Mouse (Mus musculus) right cerebral cortex, postnatal 36 days (tissue): ENCODE measurements at regions not wholly inside any gene's neighbourhood (a gene's known extent, or its start where the extent isn't known, plus 50 kb on each side); places are given as distances from the start of the nearest gene placed in this dataset.
"Not testable (repeated sequence)": the region's sequence is repeated elsewhere in the genome, so short reads cannot be mapped to it uniquely, and the experiment has no call there.

ENCODE experiments used
- DNase-seq, 2 experiments: peaks; one replicate each; pipeline ENCODE4 v3.0.0; 2022; ENCODE audit warnings: low spot score in 2 of 2, mixed read lengths in 1 of 2

DNA sequence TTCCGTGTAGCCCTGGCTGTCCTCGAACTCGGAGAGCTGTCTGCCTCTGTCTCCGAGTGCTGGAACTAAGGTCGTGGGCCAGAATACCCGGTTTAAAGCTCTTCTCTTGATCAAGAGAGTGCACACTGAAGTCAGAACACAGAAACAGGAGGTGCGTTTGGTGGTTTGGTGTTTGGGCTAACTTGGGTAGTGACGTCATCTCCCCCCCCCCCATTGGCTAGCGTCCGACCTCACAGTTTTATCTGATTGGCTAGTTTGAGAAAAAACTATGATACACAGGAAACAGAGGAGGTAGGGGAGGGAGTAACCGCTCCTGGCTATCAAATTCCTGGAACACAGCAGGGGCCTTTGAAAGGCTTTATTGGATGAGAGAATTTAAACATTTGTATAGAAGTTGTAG, 60.2 kb upstream of the Pim1 start:
- no peak for DNase-seq

DNA sequence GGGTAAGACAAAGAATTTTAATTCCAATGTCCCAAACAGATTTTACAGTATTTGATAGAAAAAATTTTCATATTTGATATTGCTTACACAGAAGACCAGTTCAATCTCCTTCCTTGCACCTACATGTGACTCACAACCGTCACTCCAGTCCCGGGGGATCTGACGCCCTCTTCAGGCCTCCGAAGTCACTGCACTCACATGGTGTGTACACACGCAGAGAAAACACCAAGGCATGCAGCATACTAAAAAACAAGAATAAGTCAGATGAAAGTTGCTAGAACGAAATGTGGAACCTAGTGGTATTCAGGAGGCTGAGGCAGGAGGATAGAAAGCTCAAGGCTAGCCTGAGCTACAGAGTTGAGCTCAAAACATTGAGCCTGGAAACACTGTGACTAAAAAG, 59.7 kb upstream of the Pim1 start:
- DNase-seq, result no peak

DNA sequence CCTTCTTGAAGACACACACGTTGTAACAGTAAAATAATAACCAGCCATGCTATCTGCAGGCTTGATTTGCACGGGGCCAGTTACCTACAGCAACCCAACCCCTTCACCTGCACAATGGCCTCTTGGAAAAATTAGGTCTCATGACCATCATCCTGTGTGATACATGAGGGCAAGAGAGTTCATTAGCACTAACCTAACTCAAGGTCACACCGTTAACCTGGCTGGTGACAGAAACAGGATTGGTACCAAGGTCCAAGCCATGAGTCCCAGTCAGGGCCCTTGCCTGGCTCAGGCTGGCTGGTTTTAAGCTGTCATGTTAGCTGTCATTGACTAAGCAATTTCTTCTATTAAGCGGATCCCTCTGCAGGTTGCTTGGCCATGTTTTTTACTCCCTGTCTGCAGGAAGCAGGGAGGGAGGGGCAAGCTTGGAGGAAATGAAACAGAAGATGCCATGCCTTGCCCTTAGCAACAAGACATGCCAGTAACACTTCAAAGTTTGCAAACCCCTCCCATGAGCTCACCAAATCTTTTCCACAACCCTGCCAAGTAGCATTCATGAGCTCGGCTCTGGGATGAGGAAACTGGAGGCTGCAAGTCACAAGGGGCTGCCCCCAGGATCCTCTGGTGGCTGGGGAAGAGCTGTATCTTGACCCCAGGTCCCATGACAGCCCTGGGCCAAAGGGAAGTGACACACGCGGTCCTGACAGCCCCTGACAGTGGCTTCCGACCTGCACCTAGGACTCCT, 58.8 kb upstream of the Pim1 start:
- no peak for DNase-seq

DNA sequence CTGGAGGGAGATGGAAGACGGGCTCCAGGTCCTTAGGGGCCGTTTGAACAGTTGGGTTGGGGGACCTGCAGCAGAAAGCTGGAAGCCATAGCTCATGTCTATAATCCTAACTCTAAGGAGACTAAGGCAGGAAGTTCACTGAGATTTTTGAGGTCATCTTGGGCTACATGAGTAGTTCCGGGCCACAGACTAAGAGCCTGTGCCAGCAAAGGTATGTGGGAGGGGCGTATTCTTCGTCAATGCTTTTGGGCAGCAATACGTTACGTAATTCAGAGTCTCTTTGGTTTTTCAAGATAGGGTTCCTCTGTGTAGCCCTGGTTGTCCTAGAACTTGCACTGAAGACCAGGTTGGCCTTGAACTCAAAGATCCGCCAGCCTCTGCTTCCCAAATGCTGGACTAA, 57.9 kb upstream of the Pim1 start:
- no peak for DNase-seq

DNA sequence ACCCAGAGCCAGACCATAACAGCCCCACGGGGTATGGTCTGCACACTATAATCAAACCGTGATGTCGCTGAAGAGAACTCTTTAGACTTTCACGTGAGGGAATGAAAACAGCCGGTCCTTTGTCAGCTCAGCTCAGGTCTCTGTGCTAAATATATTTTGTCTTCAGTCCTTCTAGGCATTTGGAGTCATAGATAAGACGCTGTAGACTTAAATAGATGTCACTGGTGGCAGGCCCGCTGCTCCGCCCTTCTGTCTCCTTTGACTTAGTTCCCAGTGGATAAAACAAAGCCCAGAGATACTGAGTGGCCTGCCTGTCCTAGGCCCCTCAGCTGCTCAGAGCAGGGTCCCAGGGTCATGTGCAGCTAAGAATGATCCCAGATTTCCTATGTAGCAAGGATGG, 57.2 kb upstream of the Pim1 start:
- DNase-seq, result no peak

DNA sequence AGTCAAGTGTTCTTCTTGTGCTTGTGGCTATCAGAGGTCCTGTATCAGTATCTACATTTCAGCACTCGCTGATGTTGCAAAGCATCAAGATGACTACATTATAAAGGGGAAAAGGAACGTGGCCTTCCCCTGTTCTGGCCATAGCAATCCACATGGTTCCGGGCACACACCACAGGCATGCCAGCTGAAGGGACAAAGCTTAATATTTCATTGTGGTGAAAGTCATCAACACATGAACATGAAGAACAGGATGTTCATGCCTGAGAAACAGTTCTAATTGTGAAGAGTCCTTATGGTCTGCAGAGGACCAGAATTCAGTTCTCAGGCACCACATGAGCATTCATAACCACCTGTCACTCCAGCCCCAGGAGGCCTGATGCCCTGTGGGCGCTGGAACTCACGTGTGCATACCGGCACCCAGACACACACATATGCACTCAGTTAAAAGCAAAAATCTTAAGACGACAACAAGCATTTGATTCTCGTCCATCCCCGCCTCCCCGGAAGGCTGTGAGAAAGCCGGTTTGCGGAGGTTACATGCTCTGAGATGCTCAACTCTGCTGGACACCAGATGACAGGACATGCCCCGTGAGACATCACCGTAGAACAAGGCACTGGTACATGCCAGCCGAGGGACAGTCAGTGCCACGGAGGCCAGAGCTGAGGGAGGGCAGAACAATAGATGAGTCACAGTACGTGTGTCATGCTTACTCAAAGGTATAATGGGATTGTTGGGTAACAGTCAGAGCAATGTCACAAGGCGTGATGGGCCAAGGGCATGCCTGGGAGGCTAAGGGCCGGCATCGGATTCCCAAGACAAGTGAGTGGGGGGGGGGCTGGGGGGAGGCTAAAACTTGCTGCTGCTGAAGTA, 56.2 kb upstream of the Pim1 start:
- DNase-seq, result no peak

DNA sequence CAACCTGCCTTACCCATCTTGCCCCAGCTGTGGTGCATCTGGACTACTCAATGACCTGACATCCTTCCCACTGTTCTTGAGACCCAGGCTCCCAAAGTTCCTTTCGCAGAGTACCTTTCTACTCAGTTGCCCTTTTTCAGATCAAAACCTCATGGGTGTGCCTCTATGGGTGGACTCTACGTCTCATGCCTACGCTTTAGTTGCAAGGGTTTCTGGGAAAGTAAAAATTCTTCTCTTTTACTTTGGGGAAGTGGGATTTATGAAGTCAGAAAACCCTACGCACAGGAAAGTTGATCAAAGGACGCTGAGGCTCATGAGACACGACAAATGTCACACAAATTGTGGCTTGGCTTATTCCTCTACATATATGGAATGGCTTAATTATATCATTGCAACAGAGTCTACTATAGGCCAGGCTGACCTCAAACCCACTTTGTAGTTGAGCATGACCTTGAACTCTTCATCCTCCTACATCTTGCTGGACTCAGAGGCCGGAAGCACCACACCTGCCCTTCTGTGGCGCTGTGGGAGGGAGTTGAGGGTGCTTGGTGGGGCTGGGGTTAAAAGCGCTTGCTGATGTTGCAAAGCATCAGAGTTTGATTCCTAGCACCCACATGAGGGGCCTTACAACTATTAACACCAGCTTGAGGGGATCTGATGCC, 55.1 kb upstream of the Pim1 start:
- DNase-seq, result no peak

DNA sequence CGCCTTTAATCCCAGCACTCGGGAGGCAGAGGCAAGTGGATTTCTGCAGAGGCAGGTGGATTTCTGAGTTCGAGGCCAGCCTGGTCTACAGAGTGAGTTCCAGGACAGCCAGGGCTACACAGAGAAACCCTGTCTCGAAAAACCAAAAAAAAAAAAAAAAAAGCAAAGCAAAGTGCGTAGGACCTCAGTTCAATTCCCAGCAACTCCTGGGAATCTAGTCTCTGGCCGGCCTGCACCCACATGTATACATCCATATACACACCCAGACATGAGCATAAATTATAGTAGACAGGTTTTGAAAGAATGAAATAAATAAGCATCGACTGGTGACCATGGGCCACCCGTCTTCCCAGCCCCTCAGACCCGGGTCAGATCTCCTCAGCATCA, 54.1 kb upstream of the Pim1 start:
- DNase-seq, result not testable (repeated sequence)

DNA sequence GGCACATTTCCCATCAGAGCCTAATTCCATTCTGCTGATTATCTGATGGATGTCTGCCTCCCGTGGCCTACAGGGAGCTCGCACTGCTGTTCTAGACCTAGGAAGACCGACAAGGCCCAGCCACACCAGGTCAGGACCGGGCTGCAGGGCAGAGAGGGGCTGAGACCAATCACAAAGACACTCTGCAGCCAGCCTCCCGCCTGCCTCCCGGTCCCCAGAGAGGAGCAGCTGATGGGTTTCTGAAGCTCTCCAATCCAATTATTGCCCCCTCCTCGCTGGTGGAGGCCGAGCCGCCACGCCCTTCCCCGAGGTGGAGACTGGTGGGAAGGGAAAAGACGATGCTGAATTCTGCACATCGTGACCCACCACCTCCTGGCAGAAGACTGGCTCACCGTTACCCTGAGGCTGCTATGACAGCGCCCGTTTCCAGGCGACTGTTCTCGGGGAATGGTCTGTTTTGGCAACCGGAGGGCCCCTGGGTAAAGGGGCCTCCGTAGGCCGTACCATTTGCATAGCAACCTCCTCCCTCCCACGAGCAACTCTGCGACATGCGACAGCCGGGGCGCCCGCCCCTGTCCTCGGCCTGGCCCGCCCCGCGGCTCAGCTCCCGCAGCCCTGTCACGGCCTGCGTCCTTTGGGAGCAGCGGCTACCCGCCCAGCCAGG, 53.5 kb upstream of the Pim1 start:
- peak; percentile 49 to 56 for DNase-seq

DNA sequence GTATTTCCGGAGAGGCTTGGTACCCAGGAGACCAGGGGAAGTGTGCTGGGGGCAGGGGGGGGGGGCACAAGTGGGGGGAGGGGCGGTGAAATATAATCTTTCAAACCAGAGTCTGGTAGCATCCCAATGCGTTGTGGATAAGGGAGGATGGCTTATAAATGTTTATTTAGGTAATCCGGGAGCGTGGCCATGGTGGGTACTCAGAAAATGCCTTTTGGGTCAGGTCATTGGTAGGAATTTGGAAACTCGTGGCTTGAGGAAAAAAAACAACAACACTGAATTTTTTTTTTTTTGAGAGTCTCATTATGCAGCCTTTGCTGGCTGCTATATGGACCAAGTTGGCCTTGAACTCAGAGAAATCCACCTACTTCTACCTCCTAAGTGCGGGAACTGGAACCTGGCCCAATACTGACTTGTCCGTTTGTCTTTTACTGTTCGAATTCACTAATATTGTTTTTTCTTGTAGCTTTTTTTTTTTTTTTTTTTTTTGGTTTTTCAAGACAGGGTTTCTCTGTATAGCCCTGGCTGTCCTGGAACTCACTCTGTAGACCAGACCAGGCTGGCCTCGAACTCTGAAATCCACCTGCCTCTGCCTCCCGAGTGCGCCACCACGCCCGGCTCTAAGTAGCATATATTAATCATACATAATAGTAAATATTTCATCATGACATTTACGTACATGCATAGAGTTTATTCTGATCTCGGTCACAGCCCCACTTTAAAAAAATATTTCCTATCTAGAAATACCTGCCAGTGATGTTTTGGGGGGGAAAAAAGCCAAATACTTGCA, 52.8 kb upstream of the Pim1 start:
- no peak for DNase-seq

DNA sequence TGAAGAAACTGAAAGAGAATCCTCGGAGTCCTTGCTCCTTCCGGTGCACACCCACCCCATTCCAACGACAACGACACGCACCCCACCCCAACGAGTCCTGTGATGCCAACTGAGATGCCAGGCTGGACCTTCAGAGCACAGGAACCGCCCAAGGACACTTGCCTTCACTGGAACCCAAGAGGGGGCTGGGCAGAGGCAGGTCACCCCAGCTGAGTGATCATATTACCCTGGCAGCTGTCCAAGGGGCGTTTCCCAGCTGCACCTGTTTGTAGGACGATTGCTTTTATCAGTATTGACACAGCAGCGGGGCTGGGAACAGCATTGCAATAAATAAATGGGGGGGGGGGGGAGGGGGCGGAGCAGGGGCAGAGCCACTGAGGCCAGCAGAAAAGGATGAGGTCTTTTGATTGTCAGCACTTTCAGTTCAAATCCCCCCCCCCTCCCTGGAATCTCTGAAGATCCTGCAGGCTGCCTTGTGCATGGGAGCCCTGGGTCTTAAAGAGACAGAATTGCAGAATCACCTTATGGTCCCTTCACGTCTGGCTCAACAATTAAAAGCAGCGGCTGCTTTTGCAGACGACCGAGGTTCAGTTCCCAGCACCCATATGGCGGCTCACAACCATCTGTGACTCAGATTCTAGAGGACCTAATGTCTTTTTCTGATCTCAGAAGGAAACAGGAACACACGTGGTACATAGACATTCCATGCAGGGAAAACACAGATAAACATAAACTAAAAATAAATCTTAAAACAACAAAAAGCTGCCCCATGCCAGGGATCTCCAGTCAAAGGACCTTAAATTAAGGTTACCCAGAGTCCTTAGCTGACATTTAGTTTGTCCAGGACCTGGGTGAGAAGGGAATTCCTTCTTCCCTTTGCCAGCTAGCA, 52.0 kb upstream of the Pim1 start:
- no peak for DNase-seq

DNA sequence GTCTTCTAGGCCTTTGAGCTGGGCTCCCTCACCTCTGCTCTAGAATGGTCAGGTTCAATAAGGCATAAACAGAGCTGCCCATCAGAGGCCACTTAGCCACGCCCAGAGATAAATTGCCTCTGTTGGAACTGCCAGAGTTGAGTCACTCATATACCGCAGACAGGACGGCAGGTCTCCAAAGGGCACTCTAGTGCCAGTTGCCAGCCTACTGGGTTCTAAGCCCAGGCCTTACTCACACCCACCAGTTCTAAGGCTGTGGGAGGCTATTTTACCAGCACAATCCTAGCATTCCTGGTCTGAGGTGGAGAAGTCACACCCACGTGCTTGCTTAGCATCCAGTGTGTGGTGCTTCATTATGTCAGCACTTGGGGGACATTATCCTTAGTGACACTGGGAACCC, 50.6 kb upstream of the Pim1 start:
- DNase-seq, result no peak

DNA sequence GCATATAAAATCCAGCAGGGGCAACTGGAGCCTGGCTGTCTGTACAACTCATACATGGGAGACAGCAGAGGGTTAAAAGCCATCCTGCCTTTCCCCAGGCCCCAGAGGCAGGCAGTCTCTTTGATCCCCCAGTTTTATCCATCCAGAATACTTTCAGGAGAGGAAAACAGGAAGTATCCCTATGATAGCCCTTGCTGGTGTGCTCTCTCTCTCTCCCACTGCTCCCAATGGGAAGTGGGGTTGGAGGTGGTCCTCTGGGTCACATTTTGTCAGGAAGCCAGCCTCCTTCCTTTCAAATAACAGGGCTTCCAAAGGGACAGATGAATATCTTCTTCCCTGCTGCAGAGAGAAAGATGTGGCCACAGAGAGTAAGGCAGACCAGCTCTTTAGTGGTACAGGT, 50.1 kb upstream of the Pim1 start:
- no peak for DNase-seq
